Mouse (Mus musculus) right cerebral cortex, postnatal 25 days (tissue): ENCODE results near the gene Tpra1.

Experiments used
- DNase-seq: peaks from one replicate; pipeline ENCODE4 v3.0.0; 2022

The Tpra1 gene

DNA sequence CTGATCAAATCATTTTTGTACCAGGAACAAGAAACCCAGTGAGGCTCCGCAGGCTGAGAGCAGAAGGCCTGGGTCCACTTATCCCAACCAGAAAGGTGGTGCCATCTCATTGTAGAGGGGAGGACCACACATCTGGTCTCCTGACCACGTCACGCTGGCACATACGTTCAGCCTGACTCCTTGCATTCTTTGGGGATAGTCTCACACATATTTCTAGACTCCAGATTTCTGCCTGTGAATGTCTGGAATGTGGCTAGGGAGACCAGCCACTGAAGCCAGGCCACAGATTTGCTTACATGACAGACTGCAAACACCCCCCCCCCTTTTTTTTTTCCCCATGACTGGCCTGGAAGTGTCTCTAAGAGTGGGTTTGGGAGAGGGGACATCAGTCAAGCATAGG lies 58.9 kb downstream of the Tpra1 start:
- DNase-seq = no peak
